Mouse (Mus musculus): ENCODE measurements around the gene Runx1.

GRCm38 (mm10) chr16:92753944-92754343 is 72.0 kb downstream of the Runx1 start:
- TF ChIP-seq CTCF (IDR thresholded peaks at IDR 0.05; ENCODE audit: insufficient read depth, low read length) (no peak), POLR2A (IDR thresholded peaks at IDR 0.05; ENCODE audit: borderline replicate concordance, extremely low read depth, low read depth, low read length) (no peak)

Data from lung, adult 2 months (tissue).